Mouse (Mus musculus): ENCODE measurements around the gene Glis1. TPM values are rescaled to one million over a fixed set of nuclear protein-coding genes. Genes with fewer than 3 reads are reported as not detected.

Glis1 gene
- polyA plus RNA-seq, 1 experiment from 2014 or later = 0.29 TPM

DNA sequence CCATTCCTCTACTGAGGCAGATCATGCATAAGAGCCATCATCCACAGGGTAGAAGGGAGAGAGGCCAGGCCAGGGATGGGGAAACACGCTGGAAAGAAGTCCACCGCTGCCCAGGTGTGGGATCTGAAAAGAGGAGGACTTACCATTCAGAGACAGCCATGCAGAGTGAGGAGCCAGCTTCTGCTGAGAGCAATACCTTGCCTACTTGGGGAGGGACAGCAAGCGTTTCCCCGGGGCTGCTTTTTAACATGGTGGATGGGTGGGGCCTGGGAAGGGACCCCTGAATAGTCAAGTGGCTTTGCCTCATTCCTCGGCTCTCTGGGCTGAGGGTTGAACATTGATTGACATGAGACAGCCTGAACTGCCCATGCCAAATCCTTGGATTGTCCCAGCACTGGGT, 85.7 kb downstream of the Glis1 start:
- WGBS = 77% methylated on average over 5 of the region's 5 CpGs
- no peak for ATAC-seq (replicated peaks; ENCODE audit: insufficient number of reproducible peaks, insufficient read depth, low FRiP score, low read depth)
- H3K4me2 ChIP-seq = no peak overlapping the region

DNA sequence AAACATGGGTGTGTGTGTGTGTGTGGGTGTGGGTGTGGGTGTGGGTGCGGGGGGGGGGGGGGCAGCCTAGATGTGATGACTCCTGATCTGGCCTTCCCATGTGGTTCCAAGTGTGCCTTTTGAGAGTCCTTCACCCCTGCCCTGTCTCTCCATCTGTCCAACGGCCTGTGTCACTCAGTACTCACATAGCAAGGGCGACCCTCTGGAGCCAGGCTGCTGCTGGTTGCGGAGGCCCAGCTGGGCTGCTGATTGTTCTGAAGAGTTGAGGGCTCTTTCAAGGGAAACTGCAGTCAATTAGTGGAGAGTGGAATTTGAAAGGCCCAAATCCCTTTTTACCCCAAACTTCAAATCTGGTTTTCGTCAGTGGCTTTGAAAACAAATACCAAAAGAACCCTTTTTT, 86.4 kb downstream of the Glis1 start:
- Histone ChIP-seq H3K36me3 (no peaks in the 10 kb centered on the region), H3K27me3 (0 out of 2 replicates have a peak, but pooled peaks cover 5% of the 10 kb centered on the region), H3K4me2 (no peak overlapping the region), H3K4me3 (no peak overlapping the region), H3K9me3 (replicated peaks) (no peaks in the 10 kb centered on the region), H3K9ac (no peak overlapping the region), H3K4me1 (replicated peaks) (no peaks in the 10 kb centered on the region; the same call in 1 of the 2 replicates), H3K27ac (no peak overlapping the region)
- ATAC-seq (replicated peaks; ENCODE audit: insufficient number of reproducible peaks, insufficient read depth, low FRiP score, low read depth) = no peak
- 64% methylated on average over 5 of the region's 5 CpGs for WGBS

More for the DNA sequence above, 85.7 kb downstream of the Glis1 start:
- Histone ChIP-seq H3K4me3 (no peak overlapping the region), H3K27ac (no peak overlapping the region), H3K9me3 (replicated peaks) (no peaks in the 10 kb centered on the region), H3K4me1 (replicated peaks) (no peaks in the 10 kb centered on the region; the same call in 1 of the 2 replicates), H3K9ac (no peak overlapping the region), H3K36me3 (no peaks in the 10 kb centered on the region), H3K27me3 (0 out of 2 replicates have a peak, but pooled peaks cover 5% of the 10 kb centered on the region)

DNA sequence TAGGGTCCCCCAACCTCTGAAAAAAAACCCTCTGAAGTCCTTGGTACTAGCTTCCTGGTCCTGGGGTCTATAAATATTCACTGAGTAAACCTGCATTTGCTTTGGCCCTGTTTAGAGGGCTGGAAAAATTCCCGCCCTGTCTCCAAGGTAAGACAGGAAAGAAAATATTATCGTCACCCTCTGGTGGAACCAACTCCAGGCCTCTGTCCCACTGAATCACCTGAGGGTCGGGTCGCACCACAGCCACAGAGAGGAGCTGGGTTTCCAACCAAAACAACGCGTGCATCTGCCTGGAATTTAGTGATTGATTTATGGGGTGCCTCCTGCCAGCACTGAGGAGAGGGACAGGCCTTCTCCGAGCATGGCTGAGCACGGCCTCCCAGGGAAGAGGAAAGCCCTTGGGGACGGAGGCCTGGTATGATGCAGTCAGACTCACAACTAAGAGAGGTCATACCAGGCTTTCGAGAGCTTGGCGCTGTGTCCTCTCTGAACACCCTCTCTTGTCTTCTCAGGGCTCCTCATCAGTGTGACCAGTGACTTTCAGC, 89.3 kb downstream of the Glis1 start:
- H3K4me1 ChIP-seq (replicated peaks) = no peaks in the 10 kb centered on the region; the same call in 1 of the 2 replicates
- ATAC-seq (replicated peaks; ENCODE audit: insufficient number of reproducible peaks, insufficient read depth, low FRiP score, low read depth) = no peak
- 0 out of 2 replicates have a peak, but pooled peaks cover 5% of the 10 kb centered on the region for H3K27me3 ChIP-seq
- H3K9me3 ChIP-seq (replicated peaks) = no peaks in the 10 kb centered on the region
- no peaks in the 10 kb centered on the region for H3K36me3 ChIP-seq
- no peak overlapping the region for H3K4me3 ChIP-seq
- 69% methylated on average over 11 of the region's 11 CpGs for WGBS
- no peak overlapping the region for H3K27ac ChIP-seq
- H3K9ac ChIP-seq = no peak overlapping the region
- H3K4me2 ChIP-seq = no peak overlapping the region

DNA sequence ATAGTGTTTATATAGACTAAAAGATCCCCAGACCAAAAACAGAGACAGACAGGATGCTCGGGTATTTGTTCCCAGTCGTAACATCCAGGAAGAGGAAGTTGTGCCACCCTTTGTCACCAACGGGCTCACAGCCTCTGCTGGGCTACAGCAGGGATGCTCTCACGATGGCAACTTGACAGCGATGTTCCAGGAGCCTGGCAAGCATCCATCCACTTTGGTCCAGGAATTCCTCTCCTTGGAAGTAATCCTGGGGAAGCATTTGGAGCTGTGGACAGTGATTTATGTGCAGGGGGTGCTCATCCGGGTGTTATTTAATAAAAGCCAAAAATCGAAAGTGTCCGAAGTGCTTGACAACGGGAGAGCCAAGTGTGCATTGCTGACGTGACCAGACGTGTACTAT, 100.7 kb downstream of the Glis1 start:
- Histone ChIP-seq H3K9ac (no peak overlapping the region), H3K27ac (no peak overlapping the region), H3K27me3 (peaks cover 5% of the 10 kb centered on the region; the same call in 1 of the 2 replicates), H3K4me1 (replicated peaks) (peaks cover 10% of the 10 kb centered on the region), H3K4me3 (no peak overlapping the region), H3K36me3 (no peaks in the 10 kb centered on the region), H3K4me2 (no peak overlapping the region), H3K9me3 (replicated peaks) (no peaks in the 10 kb centered on the region)
- ATAC-seq (replicated peaks; ENCODE audit: insufficient number of reproducible peaks, insufficient read depth, low FRiP score, low read depth) = no peak
- 61% methylated on average over 11 of the region's 11 CpGs for WGBS

DNA sequence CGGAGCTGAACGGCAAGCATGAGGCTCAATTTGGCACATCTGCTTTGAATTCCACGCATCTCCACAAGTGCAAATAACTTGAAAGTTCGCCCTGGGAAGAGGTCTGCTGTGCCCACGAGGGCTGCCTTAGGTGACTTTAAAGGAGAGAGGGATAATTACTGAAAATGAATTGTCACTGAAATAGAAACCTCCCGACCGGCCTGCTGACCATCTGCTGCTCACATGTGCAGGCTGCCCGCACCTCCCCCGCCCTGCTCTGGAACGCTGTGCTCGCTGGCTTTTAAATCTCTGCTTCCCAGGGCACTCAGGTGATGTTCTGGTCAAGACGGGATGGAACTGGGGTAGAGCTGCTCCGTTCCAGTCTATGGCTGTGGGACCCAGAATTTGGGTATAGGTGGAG, 103.7 kb downstream of the Glis1 start:
- Histone ChIP-seq H3K9me3 (replicated peaks) (no peaks in the 10 kb centered on the region), H3K4me2 (no peak overlapping the region), H3K27ac (no peak overlapping the region), H3K4me3 (no peak overlapping the region), H3K4me1 (replicated peaks) (peaks cover 10% of the 10 kb centered on the region), H3K36me3 (no peaks in the 10 kb centered on the region), H3K9ac (no peak overlapping the region), H3K27me3 (peaks cover 5% of the 10 kb centered on the region; the same call in 1 of the 2 replicates)
- no peak for ATAC-seq (replicated peaks; ENCODE audit: insufficient number of reproducible peaks, insufficient read depth, low FRiP score, low read depth)
- WGBS = 42% methylated on average over 13 of the region's 13 CpGs

DNA sequence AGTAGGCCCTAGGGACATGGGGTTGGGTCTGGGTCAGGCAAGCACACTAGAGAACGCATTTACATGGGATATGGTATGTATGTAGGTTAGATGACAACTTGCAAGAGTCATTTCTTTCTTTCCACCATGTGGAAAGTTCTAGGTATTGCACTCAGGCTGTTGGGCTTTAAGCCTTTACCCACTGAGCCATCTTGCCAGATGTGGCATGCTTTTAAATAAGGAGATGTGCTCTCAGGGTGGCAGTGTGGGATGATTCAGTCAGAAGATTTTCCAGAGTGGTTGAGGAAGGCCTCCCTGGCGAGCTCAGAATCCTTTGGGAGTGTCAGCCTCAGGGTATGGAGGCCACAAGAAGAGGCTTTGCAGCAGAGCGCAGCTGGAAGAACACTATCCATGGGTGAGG, 104.2 kb downstream of the Glis1 start:
- Histone ChIP-seq H3K4me2 (no peak overlapping the region), H3K27me3 (peaks cover 5% of the 10 kb centered on the region; the same call in 1 of the 2 replicates), H3K4me1 (replicated peaks) (peaks cover 10% of the 10 kb centered on the region), H3K27ac (no peak overlapping the region), H3K9me3 (replicated peaks) (no peaks in the 10 kb centered on the region), H3K36me3 (no peaks in the 10 kb centered on the region), H3K4me3 (no peak overlapping the region), H3K9ac (no peak overlapping the region)
- WGBS = 81% methylated on average over 3 of the region's 3 CpGs
- no peak for ATAC-seq (replicated peaks; ENCODE audit: insufficient number of reproducible peaks, insufficient read depth, low FRiP score, low read depth)

DNA sequence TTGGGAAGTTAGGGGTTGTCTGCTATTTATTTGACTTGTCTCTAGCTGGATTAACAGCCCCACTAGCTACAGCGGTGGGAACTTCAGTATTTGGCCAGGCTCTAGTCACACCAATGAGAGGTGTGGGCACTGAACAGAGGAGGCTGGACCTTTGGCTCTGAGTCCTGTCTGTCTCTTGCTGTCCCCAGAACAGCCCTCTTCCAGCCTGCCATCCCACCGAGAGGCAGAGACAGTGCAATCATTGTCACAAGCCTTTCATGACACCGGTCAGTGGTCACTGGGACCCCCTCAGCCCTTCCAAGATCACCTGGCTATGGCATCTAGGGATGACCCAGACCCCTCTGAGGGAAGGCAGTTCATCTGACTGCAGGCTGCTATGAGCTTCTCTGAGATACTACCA, 104.6 kb downstream of the Glis1 start:
- H3K36me3 ChIP-seq = no peaks in the 10 kb centered on the region
- ATAC-seq (replicated peaks; ENCODE audit: insufficient number of reproducible peaks, insufficient read depth, low FRiP score, low read depth) = no peak
- no peaks in the 10 kb centered on the region for H3K9me3 ChIP-seq (replicated peaks)
- H3K27me3 ChIP-seq = peaks cover 5% of the 10 kb centered on the region; the same call in 1 of the 2 replicates
- 79% methylated on average over 3 of the region's 3 CpGs for WGBS
- H3K9ac ChIP-seq = no peak overlapping the region
- peaks cover 10% of the 10 kb centered on the region for H3K4me1 ChIP-seq (replicated peaks)
- H3K4me3 ChIP-seq = no peak overlapping the region
- H3K4me2 ChIP-seq = no peak overlapping the region
- H3K27ac ChIP-seq = no peak overlapping the region

DNA sequence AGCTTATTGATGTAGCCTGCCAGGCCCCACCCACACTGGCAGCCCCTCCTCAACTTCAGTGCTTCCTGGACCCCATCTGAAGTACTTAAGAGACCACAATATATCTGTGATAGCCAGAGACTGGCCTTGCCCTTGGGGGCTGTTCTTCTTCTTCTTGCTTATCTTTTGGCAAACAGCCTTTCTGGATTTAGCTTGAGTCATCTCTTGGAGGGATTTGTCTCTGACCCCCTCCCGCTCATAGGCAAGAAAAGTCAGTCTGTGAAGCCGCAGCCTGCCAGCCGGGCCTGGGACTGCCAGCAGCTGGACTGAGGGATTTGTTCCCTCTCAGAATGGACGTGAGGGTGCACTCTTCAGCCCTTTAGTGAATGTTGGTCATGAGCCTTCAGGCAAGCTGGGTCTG, 107.4 kb downstream of the Glis1 start:
- H3K36me3 ChIP-seq = no peaks in the 10 kb centered on the region
- H3K9ac ChIP-seq = no peak overlapping the region
- H3K27me3 ChIP-seq = peaks cover 5% of the 10 kb centered on the region; the same call in 1 of the 2 replicates
- no peak overlapping the region for H3K27ac ChIP-seq
- ATAC-seq (replicated peaks; ENCODE audit: insufficient number of reproducible peaks, insufficient read depth, low FRiP score, low read depth) = no peak
- no peaks in the 10 kb centered on the region for H3K9me3 ChIP-seq (replicated peaks)
- no peak overlapping the region for H3K4me3 ChIP-seq
- H3K4me1 ChIP-seq (replicated peaks) = peaks cover 3% of the 10 kb centered on the region; the same call in 1 of the 2 replicates
- WGBS = 26% methylated on average over 4 of the region's 4 CpGs
- H3K4me2 ChIP-seq = no peak overlapping the region

DNA sequence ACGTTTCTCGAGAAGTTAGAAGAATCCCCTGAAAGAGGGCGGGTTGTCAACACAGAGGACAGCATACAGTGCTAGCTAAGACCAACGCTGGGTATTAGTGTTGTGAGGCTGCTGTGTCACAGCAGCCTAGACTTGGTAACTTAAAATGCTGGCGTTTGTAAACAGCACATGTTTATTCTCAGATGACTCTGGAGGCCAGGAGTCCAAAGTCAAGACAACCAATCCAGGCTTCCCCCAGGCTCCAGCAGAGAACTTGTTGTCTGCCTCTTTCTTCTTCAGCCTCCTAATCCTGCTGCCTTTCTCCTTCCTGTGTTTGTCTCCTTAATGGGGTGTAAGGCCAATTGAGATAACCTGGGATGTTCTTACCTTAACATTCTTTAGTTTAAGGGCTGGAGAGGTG, 110.5 kb downstream of the Glis1 start:
- H3K9me3 ChIP-seq (replicated peaks) = no peaks in the 10 kb centered on the region
- no peaks in the 10 kb centered on the region for H3K4me1 ChIP-seq (replicated peaks)
- ATAC-seq (replicated peaks; ENCODE audit: insufficient number of reproducible peaks, insufficient read depth, low FRiP score, low read depth) = no peak
- H3K9ac ChIP-seq = no peak overlapping the region
- H3K27me3 ChIP-seq = no peaks in the 10 kb centered on the region
- H3K4me3 ChIP-seq = no peak overlapping the region
- H3K36me3 ChIP-seq = no peaks in the 10 kb centered on the region
- H3K27ac ChIP-seq = no peak overlapping the region
- no peak overlapping the region for H3K4me2 ChIP-seq
- WGBS = 71% methylated on average over 5 of the region's 5 CpGs

DNA sequence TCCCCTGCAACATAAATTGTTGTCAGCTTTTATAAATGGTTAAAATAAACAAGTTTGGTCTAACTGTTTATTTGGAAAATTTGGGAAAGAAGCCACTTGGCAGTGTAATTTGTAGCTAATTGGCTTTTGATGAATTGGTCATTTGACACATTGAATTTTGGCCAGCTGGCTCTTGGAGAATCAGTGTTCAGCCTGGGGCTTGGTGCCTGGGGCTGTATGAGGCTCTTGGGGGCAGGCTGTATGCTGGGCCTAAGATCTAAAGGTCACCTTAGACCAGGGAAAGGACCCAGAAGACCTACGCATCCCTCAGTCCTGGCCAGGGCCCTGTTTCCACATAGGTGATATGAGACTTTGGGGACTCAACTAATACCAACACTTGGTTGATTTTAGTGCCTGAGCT, 111.3 kb downstream of the Glis1 start:
- Histone ChIP-seq H3K36me3 (no peaks in the 10 kb centered on the region), H3K27ac (no peak overlapping the region), H3K9me3 (replicated peaks) (no peaks in the 10 kb centered on the region), H3K4me2 (no peak overlapping the region), H3K4me1 (replicated peaks) (no peaks in the 10 kb centered on the region), H3K27me3 (no peaks in the 10 kb centered on the region), H3K4me3 (no peak overlapping the region), H3K9ac (no peak overlapping the region)
- no peak for ATAC-seq (replicated peaks; ENCODE audit: insufficient number of reproducible peaks, insufficient read depth, low FRiP score, low read depth)
- 81% methylated on average over 1 of the region's 1 CpGs for WGBS

DNA sequence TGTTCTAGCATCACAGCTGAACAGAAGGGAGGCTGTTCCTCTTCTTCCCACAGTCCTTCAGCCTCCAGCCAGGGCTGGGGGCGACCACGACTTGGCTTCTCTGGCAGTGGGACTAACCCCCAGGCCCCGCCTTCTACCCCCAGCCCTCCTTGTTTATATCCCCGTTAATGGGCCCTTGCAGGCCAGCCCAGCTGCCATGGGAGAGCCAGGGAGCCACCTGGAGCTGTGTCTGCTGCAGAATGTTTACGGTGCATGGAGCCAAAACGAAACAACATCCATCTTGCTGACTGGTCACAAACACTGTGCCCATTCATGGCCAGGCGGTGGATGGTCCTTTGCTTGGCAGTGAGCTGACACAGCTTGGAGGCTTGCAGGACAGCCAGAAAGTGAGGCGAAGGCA, 112.1 kb downstream of the Glis1 start:
- no peaks in the 10 kb centered on the region for H3K4me1 ChIP-seq (replicated peaks)
- no peak overlapping the region for H3K9ac ChIP-seq
- H3K9me3 ChIP-seq (replicated peaks) = no peaks in the 10 kb centered on the region
- no peak overlapping the region for H3K27ac ChIP-seq
- no peaks in the 10 kb centered on the region for H3K36me3 ChIP-seq
- no peak overlapping the region for H3K4me3 ChIP-seq
- no peak overlapping the region for H3K4me2 ChIP-seq
- no peaks in the 10 kb centered on the region for H3K27me3 ChIP-seq
- WGBS = 66% methylated on average over 8 of the region's 8 CpGs
- no peak for ATAC-seq (replicated peaks; ENCODE audit: insufficient number of reproducible peaks, insufficient read depth, low FRiP score, low read depth)

DNA sequence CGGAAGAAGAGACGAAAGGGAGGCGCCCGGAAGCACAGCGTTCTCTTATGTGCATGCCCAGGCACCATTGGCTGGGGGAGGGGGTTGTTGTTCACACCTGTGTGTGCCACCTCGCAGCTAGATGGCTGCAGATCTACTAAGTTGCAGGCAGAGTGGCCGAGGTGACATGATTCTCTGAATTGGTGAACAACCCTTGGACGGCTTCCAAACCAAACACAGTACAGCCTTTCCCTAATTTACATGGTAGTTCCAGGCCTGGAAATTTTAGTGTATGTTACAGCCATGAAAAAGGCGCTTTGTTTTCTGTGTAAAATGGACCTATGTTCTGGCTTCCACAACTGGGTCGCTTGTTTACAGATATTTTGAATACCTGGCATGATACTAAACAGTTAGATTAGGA, 115.7 kb downstream of the Glis1 start:
- WGBS = 76% methylated on average over 10 of the region's 10 CpGs
- no peak for ATAC-seq (replicated peaks; ENCODE audit: insufficient number of reproducible peaks, insufficient read depth, low FRiP score, low read depth)

More for the DNA sequence above, 115.7 kb downstream of the Glis1 start:
- H3K4me3 ChIP-seq = no peak overlapping the region
- no peak overlapping the region for H3K27ac ChIP-seq
- no peak overlapping the region for H3K4me2 ChIP-seq
- H3K27me3 ChIP-seq = no peaks in the 10 kb centered on the region
- H3K4me1 ChIP-seq (replicated peaks) = peaks cover 4% of the 10 kb centered on the region
- H3K9ac ChIP-seq = no peak overlapping the region
- H3K9me3 ChIP-seq (replicated peaks) = no peaks in the 10 kb centered on the region
- H3K36me3 ChIP-seq = no peaks in the 10 kb centered on the region
